Mouse (Mus musculus) brain, adult 2 months (tissue): ENCODE data around the gene Sipa1l2.

Source experiments
- DNase-seq: peaks from one replicate; pipeline ENCODE4 v3.0.0; 2011; ENCODE audit warnings: low read depth, low spot score

Gene Sipa1l2

GRCm38 (mm10) chr8:125569533-125570365, at the start of gene Sipa1l2:
Gene Sipa1l2 (minus strand): TSS chr8:125569808.
- DNase-seq, result peak; percentile 97

DNA sequence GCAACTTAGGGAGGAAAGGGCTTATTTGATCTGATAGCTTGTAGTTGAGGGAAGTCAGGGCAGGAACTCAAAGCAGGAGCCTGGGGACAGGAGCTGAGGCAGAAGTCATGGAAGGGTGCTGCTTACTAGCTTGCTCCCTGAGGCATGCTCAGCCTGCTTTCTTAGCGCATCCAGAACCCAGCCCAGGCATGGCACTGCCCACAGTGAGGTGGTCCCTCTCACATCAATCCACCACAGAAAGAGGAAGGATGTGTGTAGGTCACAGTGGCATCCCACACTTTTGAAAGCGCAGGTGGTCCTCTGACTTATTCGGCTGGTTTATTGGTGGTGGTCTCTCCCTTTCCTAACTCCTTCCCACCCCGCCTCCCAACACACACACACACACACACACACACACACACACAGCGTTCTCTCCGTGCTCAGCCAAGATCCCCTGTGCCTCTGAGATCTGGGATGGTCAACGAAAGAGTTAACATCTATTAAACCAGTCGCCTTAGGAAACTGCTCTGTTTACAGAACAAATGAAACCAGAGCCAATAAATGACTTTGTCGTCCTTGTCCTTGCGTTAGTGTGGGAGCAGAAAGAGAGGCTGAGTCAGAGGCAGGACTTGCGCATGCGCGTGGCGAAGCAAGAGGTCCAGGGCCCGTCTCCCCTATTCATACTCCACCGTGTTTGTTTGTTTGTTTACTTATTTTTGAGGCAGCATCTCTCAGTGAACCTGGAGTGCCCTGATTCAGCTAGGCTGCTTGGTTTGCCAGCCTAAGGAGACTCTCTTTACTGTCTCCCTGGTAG, 49.1 kb upstream of the Sipa1l2 start:
- DNase-seq, result peak; percentile 56

- no peak for DNase-seq
Observed at GRCm38 (mm10) chr8:125616935-125617334, 47.3 kb upstream of the Sipa1l2 start.

GRCm38 (mm10) chr8:125616039-125616438, 46.4 kb upstream of the Sipa1l2 start:
- no peak for DNase-seq

DNA sequence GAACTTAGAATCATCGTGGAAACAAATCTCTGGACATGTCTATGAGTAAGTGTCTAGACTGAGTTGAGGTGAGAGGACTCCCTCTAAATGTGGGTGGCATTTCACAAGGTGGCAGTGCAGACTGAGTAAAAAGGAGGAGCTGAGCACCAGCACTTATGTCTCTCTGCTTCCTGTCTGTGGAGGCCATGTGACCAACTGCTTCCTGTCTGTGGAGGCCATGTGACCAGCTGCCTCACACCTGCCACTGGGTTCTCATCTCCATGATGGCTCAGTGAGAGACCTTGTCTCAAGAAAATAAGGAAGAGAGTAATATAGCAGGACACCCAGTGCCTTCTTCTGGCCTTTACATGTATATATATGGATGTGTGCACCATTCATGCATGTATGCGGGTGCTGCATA, 43.9 kb upstream of the Sipa1l2 start:
- no peak for DNase-seq

GRCm38 (mm10) chr8:125611799-125612560, 42.4 kb upstream of the Sipa1l2 start:
- DNase-seq, result no peak

- no peak for DNase-seq
Observed at GRCm38 (mm10) chr8:125611024-125611798, 41.6 kb upstream of the Sipa1l2 start.

DNA sequence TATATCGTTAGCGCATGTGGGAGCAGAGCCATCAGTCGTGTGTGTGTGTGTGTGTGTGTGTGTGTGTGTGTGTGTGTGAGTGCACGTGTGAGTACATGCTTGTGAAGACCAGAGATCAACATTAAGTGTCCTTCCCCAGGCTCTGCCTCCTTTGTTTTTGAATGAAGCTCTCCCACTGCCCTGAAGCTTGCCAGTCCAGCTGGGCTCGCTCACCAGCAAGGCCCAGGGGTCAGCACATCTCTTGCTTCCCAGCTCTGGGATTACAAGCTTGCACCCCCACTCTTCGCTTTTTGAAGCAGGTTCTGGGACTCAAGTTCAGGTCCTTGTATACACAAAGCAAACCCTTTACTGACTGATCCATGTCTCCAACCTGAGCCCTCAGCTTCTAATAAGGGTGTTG, 40.1 kb upstream of the Sipa1l2 start:
- no peak for DNase-seq

- no peak for DNase-seq
Observed at GRCm38 (mm10) chr8:125607714-125608223, 38.2 kb upstream of the Sipa1l2 start.

DNA sequence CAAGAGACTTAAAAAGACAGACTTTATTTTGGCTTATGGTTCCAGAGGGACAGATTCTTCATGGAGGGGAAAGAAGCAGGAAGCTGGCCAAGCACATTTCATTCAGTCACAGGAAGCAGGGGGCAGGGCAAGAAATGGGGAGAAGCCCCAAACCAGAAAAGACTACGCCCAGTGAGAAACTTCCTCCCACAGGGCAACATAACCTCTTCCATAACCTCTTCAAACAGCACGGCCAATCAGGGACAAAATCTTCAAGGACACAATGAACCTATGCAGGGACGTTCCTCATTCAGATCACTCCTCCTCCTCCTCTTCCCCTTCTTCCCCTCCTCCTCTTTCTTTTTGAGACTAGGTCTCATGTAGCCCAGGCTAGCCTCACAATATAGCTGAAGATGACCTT, 37.3 kb upstream of the Sipa1l2 start:
- DNase-seq, result no peak

DNA sequence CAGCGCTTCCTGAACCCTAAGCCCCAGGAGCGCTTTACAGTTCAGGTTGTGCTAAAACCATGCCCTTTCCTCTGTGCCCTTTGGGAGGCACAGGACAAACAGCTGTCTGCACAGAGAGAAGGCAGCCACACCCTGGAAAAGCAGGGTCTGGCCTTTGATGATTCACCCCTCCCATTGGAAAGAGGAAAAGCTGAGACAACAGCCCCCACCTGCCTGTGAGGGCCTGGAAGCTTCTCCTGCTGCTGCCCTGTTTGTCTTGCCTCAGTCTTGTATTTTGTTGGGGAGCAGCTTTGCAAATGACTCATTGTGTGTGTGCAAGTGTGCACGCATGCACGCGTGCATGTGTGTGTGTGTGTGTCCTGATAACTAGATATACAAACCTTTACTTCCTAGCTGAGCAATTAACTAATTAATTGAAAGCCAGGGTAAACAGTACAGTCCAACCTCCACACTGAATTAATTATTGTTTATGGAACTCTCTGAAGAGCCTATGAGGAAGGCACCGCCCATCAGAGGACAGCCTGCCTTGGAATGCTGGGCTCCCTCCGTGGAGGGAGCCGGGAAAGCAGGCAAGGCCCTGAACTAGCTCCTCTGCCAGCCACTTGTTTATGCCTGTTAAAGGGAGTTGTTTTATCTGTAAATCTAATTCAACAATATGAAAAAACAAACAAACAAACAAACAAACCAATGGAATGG, 35.4 kb upstream of the Sipa1l2 start:
- DNase-seq, result no peak

DNA sequence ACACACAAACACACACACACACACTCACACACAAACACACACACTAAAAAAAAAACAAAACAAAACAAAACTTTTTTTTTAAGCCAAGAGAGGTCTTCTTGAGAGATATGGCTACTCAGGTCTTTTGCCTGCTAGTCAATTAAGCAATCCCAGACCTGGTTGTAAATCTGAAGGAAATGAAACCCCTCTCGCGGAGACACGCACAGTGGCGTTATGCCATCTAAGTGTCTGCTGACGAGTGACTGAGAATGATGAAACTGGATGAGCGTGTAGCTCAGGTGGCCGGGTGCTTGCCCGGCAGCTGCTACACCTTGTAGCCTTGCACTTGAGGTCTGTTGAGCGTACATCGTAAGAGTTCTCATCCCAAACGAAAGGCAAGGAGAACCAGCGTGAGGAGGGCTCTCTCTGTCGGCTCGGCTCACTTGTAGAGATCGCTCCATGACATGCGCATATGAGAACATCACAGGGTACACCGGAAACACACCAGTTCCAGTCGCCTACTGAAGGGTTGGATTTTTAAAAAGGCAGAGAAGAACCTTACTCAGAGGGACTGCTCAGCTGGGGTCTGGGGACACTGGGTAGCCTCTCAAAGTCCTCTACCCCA, 34.7 kb upstream of the Sipa1l2 start:
- DNase-seq, result no peak

DNA sequence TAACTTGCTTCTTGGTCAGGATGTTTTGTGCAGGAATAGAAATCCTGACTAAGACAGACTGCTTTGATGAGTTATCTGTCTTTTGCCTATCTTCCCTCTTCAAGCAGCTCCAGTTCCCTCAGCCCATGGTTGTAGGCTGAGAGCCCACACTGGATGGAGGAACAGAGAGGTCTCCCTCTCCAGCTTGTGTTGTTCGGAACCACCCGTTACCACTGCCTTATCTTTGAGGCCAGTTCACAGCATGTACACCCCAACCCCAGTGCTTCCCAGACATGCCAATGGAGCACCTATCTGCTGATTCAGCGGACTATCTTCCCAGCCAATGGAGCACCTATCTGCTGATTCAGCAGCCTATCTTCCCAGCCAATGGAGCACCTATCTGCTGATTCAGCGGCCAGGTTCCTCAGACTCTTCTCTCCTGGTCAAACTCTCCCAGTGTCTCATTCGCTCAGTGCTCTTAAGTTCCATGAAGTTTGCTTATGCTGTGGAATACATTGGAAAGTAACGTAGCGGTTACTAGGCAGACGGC, 33.8 kb upstream of the Sipa1l2 start:
- DNase-seq, result no peak

DNA sequence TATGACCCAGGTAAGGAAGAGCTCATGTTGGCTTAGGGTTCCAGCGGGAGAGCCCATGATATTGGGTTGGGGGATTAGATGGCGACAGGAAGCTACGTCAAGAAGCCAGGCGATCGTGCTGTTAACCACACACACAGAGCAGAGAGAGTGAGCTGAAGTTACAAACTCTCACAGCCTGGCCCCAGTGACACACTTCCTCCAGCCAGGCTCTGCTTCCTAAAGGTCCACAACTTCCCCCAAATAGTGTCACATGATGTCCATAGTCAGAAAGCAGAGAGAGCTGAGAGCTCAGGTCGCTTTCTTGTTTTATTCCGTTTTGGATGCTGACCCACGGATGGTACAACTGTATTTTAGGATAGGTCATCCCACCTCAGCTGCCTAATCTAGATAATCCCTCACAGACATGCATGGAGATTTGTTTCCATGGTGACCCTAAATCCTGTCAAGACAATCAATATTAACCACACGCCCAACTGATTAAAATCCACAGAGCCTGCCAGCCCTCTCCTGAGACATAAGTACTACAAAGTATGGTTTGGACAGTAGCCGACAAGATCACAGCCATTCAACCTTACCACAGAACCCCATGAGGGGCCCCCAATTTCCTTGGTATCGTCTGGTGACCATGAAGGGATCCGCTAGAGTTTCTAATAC, 30.6 kb upstream of the Sipa1l2 start:
- DNase-seq, result peak; percentile 21

- peak; percentile 87 for DNase-seq
Observed at GRCm38 (mm10) chr8:125595571-125596508, 26.2 kb upstream of the Sipa1l2 start.

- DNase-seq, result no peak
Observed at GRCm38 (mm10) chr8:125590363-125590762, 20.8 kb upstream of the Sipa1l2 start.

DNA sequence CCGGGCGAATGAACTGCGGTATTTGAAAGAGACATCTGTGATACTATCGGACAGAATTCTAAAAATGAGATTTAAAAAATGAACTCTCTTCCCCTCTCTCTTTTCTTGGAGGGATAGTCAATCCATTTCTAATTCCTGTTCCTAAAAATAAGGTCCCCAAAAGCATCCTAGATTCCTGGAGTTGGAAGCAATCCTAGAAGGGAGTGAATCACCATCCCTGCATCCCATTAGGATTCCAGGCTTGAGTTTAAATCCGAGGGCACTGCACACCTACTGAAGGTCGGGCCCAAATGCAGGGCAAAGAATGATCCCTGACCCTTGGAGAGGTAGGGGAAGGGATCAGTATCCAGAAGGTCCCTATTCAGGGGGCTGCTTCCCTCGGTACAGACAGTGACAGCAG, 17.0 kb upstream of the Sipa1l2 start:
- DNase-seq, result peak; percentile 47

- DNase-seq, result no peak
Observed at GRCm38 (mm10) chr8:125584276-125584675, 14.7 kb upstream of the Sipa1l2 start.
